Mouse (Mus musculus): ENCODE measurements at regions not wholly inside any gene's neighbourhood (a gene's known extent, or its start where the extent isn't known, plus 50 kb on each side); places are given as distances from the start of the nearest gene placed in this dataset.

DNA sequence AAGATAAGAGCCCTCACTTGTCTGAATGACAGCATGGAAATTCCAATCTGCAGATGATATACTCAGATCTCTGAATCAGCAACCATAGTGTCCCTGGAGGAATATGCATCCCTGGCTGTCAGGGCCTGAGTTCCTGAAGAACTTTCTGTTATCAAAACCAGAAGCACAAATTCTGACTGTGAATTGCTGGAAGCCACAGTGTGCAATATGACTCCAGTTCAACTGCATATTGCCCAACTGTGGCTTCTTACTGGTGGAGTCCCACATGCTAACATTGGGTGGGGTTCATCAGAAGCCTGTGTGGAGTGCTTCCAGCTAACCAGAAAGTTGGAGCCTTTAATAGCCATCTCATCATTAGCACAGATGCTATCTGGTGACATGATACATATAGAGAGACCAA is 103.6 kb downstream of the Cops8 start:
- no peak for ATAC-seq (replicated peaks in 1 of 2; ENCODE audit: insufficient read depth in 1 of 2, low FRiP score in 2 of 2, low TSS enrichment in 1 of 2, low read depth in 1 of 2, poor library complexity in 2 of 2, severe bottlenecking in 2 of 2)

DNA sequence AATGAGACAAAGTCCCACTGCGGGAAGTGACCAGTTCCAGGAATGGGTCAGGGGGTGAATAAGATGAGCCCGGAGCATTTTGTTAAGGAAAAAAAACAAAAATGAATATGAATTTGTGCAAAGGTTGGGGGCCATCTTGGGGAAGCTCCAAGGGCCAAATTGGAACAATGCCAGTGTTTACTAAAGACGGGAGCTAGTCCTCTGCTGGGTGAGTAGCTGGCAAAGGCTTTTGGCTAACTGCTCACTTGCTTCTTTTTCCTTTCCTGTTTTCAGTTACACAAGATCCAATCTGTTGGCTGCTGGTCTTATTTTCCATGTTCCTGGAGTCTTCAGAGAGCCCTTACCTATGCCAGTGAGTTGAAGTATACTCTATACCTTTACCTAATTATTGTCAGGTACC is 107.0 kb downstream of the Cops8 start:
- ATAC-seq (replicated peaks in 1 of 2; ENCODE audit: insufficient read depth in 1 of 2, low FRiP score in 2 of 2, low TSS enrichment in 1 of 2, low read depth in 1 of 2, poor library complexity in 2 of 2, severe bottlenecking in 2 of 2), result no peak

- ATAC-seq (replicated peaks in 1 of 2; ENCODE audit: insufficient read depth in 1 of 2, low FRiP score in 2 of 2, low TSS enrichment in 1 of 2, low read depth in 1 of 2, poor library complexity in 2 of 2, severe bottlenecking in 2 of 2), result no peak
These were observed 107.8 kb downstream of the Cops8 start for GRCm38 (mm10) chr1:90710566-90710965.

DNA sequence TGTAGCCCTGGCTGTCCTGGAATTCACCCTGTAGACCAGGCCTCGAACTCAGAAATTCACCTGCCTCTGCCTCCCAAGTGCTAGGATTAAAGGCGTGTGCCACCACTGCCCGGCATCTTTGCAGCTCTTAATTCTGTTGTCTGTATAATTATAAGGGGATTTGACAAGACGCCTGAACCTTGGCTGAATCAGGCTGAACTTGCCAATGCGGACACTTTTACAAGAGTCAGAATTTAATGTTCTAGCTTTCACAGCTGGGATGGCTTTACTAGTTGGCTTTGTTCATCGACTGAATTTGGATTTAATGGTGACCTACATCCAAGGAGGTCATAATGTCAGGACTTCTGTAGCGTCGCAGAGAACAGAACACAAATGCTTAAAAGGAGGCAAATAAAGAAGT is 108.3 kb downstream of the Cops8 start:
- ATAC-seq (replicated peaks in 1 of 2; ENCODE audit: insufficient read depth in 1 of 2, low FRiP score in 2 of 2, low TSS enrichment in 1 of 2, low read depth in 1 of 2, poor library complexity in 2 of 2, severe bottlenecking in 2 of 2), result no peak

Measured in hematopoietic stem cell, adult 5-6 weeks (primary cell).